ENCODE assay signal across 11 mouse cellular contexts in the genomic region with DNA sequence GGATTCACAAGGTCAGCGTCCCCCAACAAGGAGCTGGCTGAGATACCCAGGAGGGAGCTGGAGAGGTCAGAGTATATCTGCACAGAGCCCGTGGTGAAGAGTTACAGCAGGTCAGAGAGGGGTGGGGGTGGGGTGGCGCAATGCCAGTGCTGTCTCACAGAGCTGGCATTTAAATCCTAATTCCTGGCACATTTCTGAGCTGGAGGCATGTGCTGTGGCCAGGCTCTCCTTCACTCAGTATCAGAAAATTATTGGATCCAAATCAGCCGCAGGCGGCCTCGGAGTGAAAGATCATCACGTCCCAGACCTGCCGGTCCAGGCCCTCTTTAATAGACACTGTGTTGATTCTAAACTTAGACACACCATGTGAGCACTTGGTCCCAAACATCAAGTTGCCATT. TPM values are rescaled to one million over a fixed set of nuclear protein-coding genes. Genes with fewer than 3 reads are reported as not detected.
A peak's percentile ranks its signal among the peaks of the same experiment; 100 is the strongest.
DNase-seq lines count a peak whose midpoint lies in the region; ATAC-seq and TF ChIP-seq lines count a peak whose summit lies in the region.
"Had no signal": no experiment of that assay in that cellular context is flagged by ENCODE, and none has a peak within 500 bp of the region (broad histone marks: within the 10 kb centered on the region; RNA-seq: fewer than 3 reads in every experiment).

No protein-coding gene starts in this region.

- intact Hi-C loops in left cerebral cortex, postnatal 4 days (cut with DNase I), result loop anchor here (10.0 kb wide), 1 partner anchor 145 kb away; the partner anchor contains the start of gene Ddah1
- intact Hi-C loops in left cerebral cortex, postnatal 36 days (cut with DNase I), result loop anchor here (5.0 to 10.0 kb wide), 2 partner anchors 43 to 255 kb away; partner anchors contain the start of gene Ccn1

- no peak overlapping the region for H3K9ac ChIP-seq in forebrain, embryonic 13.5 days
- H3K9ac ChIP-seq in forebrain, embryonic 12.5 days, result no peak overlapping the region

- H3K36me3 ChIP-seq in forebrain, embryonic 13.5 days (ENCODE audit: poor library complexity, severe bottlenecking), result peaks cover 18% of the 10 kb centered on the region; the same call in 1 of the 2 replicates
- H3K36me3 ChIP-seq in forebrain, embryonic 12.5 days (replicated peaks), result peaks cover 10% of the 10 kb centered on the region; the same call in 1 of the 2 replicates
- H3K36me3 ChIP-seq in myocyte (ENCODE audit: control insufficient read depth, insufficient read depth), result no peaks in the 10 kb centered on the region

- no peak overlapping the region for H3ac ChIP-seq in myocyte (ENCODE audit: control insufficient read depth, insufficient read length)

- H3K27ac ChIP-seq in forebrain, embryonic 13.5 days, result no peak overlapping the region
- no peak overlapping the region for H3K27ac ChIP-seq in forebrain, embryonic 12.5 days

- DNase-seq in left cerebral cortex, postnatal 4 days, result peak; percentile 33
- DNase-seq in left cerebral cortex, postnatal 36 days (ENCODE audit: low spot score in 2 of 2), result no peak
- DNase-seq in heart, adult 9 months (ENCODE audit: low spot score in 2 of 2), result peak; percentile 76 to 77
- DNase-seq in spleen, postnatal 4 days (ENCODE audit: low spot score in 2 of 2), result no peak
- DNase-seq in adrenal gland, adult 8-10 months, result no peak
- DNase-seq: B cell, adult 2 months; thymus, adult 2 months had no signal

- no peak overlapping the region for H3K4me2 ChIP-seq in forebrain, embryonic 13.5 days
- H3K4me2 ChIP-seq in forebrain, embryonic 12.5 days, result no peak overlapping the region
- no peak overlapping the region for H3K4me2 ChIP-seq in myocyte (ENCODE audit: low read depth)
- H3K4me2 ChIP-seq: midbrain, embryonic 11.5 days had no signal

- H3K4me1 ChIP-seq in forebrain, embryonic 13.5 days, result peaks cover 20% of the 10 kb centered on the region
- H3K4me1 ChIP-seq in forebrain, embryonic 12.5 days, result peaks cover 3% of the 10 kb centered on the region; the same call in 1 of the 2 replicates

- ATAC-seq in forebrain, embryonic 13.5 days, result peak; percentile 37; the same call in 1 of the 2 replicates
- no peak for ATAC-seq in forebrain, embryonic 12.5 days (ENCODE audit: low FRiP score)

- no peak for TF ChIP-seq POLR2A in myocyte (IDR thresholded peaks at IDR 0.05; ENCODE audit: insufficient read length, low read depth)

- H3K79me2 ChIP-seq in myocyte (ENCODE audit: control insufficient read depth, insufficient read depth), result no peaks in the 10 kb centered on the region

- H3K27me3 ChIP-seq in forebrain, embryonic 13.5 days, result no peaks in the 10 kb centered on the region
- no peaks in the 10 kb centered on the region for H3K27me3 ChIP-seq in forebrain, embryonic 12.5 days
- no peaks in the 10 kb centered on the region for H3K27me3 ChIP-seq in myocyte (ENCODE audit: control insufficient read depth, insufficient read depth, insufficient read length)

- H3K4me3 ChIP-seq in forebrain, embryonic 13.5 days, result no peak overlapping the region
- H3K4me3 ChIP-seq in forebrain, embryonic 12.5 days (replicated peaks), result no peak overlapping the region
- no peak overlapping the region for H3K4me3 ChIP-seq in myocyte

- WGBS in forebrain, embryonic 13.5 days, result 87% methylated on average over 8 of the region's 8 CpGs
- WGBS in forebrain, embryonic 12.5 days, result 93% methylated on average over 8 of the region's 8 CpGs

- H3K9me3 ChIP-seq in forebrain, embryonic 13.5 days (replicated peaks), result no peaks in the 10 kb centered on the region
- no peaks in the 10 kb centered on the region for H3K9me3 ChIP-seq in forebrain, embryonic 12.5 days

TF ChIP-seq in myocyte, 11 proteins besides CTCF, POLR2A, EP300 and RAD21:
- no peak for TF ChIP-seq E2F4 (IDR thresholded peaks at IDR 0.05; ENCODE audit: insufficient read depth)
- no peak for TF ChIP-seq MYOG (IDR thresholded peaks at IDR 0.05; ENCODE audit: control insufficient read depth in 1 of 3, insufficient read depth in 1 of 3, insufficient read length in 2 of 3, low read depth in 2 of 3)
- no peak for TF ChIP-seq TCF12 (IDR thresholded peaks at IDR 0.05; ENCODE audit: insufficient read depth, poor library complexity, severe bottlenecking)
- TF ChIP-seq POLR2AphosphoS2 (IDR thresholded peaks at IDR 0.05; ENCODE audit: insufficient read length, low read depth), result no peak
- TF ChIP-seq TCF3 (IDR thresholded peaks at IDR 0.05; ENCODE audit: insufficient read length, low read depth), result no peak
- peak in 2 of 3 experiments; percentile 40 to 67 for TF ChIP-seq MYOD1 (IDR thresholded peaks at IDR 0.05; ENCODE audit: control insufficient read depth in 1 of 3, insufficient read length in 2 of 3, low read depth in 2 of 3)
- TF ChIP-seq SRF (IDR thresholded peaks at IDR 0.05; ENCODE audit: control insufficient read depth, insufficient read length, low read depth), result no peak
- no peak for TF ChIP-seq CEBPB (IDR thresholded peaks at IDR 0.05; ENCODE audit: insufficient read depth, poor library complexity, severe bottlenecking)
- TF ChIP-seq REST (IDR thresholded peaks at IDR 0.05; ENCODE audit: insufficient read depth, insufficient read length), result no peak

RNA-seq across cellular contexts. Expression of gene Bcl10, which starts 22.8 kb away (rescaled TPM):
- 42.7 and 45.4 TPM in 2 replicates for polyA plus RNA-seq in forebrain, embryonic 13.5 days (2015; fragmentation: Nextera tagmentation; extraction: Ambion mirVana)
- polyA plus RNA-seq in forebrain, embryonic 12.5 days (2016; fragmentation: Nextera tagmentation; extraction: Ambion mirVana), result 50.7 and 50.8 TPM in 2 replicates
- 10 to 100 TPM; 18.3 to 19.4 TPM for total RNA-seq in left cerebral cortex, postnatal 4 days (2021)
- 10 to 100 TPM; 12.1 to 14.8 TPM for total RNA-seq in left cerebral cortex, postnatal 36 days (2021)
- polyA plus RNA-seq in myocyte (2012; fragmentation: generic; extraction: Trizol), result 25.9 TPM
- 10 to 100 TPM; 21.8 to 25.1 (median 23.4) TPM for total RNA-seq in adrenal gland, adult 8-10 months (2022)

RNA-seq across cellular contexts. Expression of gene 2410004B18Rik, which starts 38.0 kb away (rescaled TPM):
- polyA plus RNA-seq in forebrain, embryonic 13.5 days (2015; fragmentation: Nextera tagmentation; extraction: Ambion mirVana), result 62.5 and 67.0 TPM in 2 replicates
- 63.0 and 64.4 TPM in 2 replicates for polyA plus RNA-seq in forebrain, embryonic 12.5 days (2016; fragmentation: Nextera tagmentation; extraction: Ambion mirVana)
- total RNA-seq in left cerebral cortex, postnatal 4 days (2021), result 10 to 100 TPM; 51.5 to 56.8 TPM
- 10 to 100 TPM; 36.8 to 44.5 TPM for total RNA-seq in left cerebral cortex, postnatal 36 days (2021)
- 18.7 TPM for polyA plus RNA-seq in myocyte (2012; fragmentation: generic; extraction: Trizol)
- 10 to 100 TPM; 17.4 to 25.4 (median 22.4) TPM for total RNA-seq in adrenal gland, adult 8-10 months (2022)

Comparison
In these comparisons a context has a peak if more than half of its experiments do, and no peak if none do; other contexts are left out.
1. DNase-seq: peak in left cerebral cortex, postnatal 4 days (single experiment) and heart, adult 9 months (2 of 2); none in left cerebral cortex, postnatal 36 days (0 of 2), spleen, postnatal 4 days (0 of 2) and adrenal gland, adult 8-10 months (single experiment).